Mouse (Mus musculus): ENCODE results near the gene Siah1a.

Siah1a gene

DNA sequence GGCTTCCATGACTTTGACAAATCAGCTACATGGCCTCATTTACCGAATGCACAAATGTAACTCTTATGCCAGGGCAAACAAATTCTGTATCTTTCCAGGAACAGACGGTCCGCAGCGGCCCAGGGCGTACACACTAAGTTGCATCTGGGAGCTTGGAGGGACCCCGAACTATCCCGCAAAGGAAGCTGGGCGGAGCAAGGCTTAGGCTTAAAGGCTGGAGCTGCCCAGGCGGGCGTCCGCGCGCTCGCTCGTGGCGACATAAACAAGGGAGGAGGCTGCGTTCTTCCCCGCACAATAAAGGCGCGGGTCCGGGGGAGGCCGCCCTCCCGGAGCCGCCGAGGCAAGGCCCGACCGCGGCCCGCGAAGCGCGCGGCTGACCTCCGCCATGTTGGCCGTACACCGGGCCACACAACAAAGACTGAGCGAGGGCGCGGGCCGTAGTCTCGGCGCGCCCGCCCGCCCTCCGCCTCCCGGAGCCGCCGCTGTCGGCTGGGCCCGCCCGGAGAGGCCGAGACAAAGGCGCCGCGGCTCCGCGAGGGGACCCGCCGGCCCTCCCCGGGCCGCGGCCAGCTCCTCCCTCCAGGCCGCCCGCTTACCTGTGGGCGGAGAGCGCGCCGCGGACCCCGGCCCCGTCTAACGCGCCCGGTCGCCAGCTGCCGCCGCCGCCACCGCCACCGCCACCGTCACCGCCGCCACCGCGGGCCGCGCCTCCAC is at the start of gene Siah1a, which contains the start of gene Gm10638:
Siah1a (minus strand) TSS at position 714 of the 714 bp plus-strand sequence.
Gm10638 (plus strand) TSS at position 479 of the 714 bp plus-strand sequence.
- peak; percentile 47 for DNase-seq (ENCODE audit: low read depth, low spot score)
- no peaks in the 10 kb centered on the region for H3K27me3 ChIP-seq (ENCODE audit: control insufficient read depth, insufficient read depth, low read length, poor library complexity, severe bottlenecking)
- H3K36me3 ChIP-seq (ENCODE audit: control insufficient read depth, insufficient read depth, low read length, poor library complexity, severe bottlenecking), result no peaks in the 10 kb centered on the region

DNA sequence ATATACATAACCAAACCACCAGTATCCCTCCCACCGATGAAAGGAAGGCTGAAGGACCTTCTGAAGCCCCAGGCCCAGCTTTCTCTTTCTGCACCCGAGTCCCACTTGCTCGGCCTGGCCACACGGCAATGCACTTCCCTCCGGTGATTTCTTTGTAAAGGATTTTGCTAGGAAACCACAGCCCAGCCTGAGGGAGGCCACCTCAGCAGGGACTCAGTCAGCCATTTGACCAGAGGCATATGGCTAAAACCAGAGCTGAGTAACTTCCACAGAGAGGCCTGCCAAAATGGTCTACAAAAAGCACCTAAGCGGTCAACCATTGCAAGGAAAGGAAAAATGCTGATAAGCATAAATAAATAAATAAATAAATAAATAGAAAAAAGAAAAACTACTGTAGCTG is 49.0 kb upstream of the Siah1a start:
- Histone ChIP-seq H3K36me3 (ENCODE audit: control insufficient read depth, insufficient read depth, low read length, poor library complexity, severe bottlenecking) (no peaks in the 10 kb centered on the region), H3K27me3 (ENCODE audit: control insufficient read depth, insufficient read depth, low read length, poor library complexity, severe bottlenecking) (no peaks in the 10 kb centered on the region)
- no peak for DNase-seq (ENCODE audit: low read depth, low spot score)

DNA sequence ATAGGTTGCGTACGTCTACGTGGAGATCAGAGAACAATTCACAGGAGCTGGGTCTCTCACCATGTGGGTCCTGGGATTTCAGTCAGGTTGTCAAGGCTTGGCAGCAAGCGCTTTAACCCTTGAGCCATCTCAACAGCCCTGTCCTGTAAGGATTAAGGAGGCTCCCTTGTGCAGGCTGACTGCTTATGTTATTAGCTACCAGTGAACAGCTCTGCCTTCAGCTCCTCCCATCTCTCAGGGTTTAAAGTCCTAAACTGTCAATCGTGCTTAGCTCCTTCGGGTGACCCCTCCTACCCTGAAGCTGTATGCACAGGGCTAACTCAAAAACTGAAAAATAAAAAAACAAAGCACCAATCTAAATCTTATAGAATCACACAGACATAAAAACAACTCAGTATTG is 45.8 kb upstream of the Siah1a start:
- no peak for DNase-seq (ENCODE audit: low read depth, low spot score)
- Histone ChIP-seq H3K36me3 (ENCODE audit: control insufficient read depth, insufficient read depth, low read length, poor library complexity, severe bottlenecking) (no peaks in the 10 kb centered on the region), H3K27me3 (ENCODE audit: control insufficient read depth, insufficient read depth, low read length, poor library complexity, severe bottlenecking) (no peaks in the 10 kb centered on the region)

DNA sequence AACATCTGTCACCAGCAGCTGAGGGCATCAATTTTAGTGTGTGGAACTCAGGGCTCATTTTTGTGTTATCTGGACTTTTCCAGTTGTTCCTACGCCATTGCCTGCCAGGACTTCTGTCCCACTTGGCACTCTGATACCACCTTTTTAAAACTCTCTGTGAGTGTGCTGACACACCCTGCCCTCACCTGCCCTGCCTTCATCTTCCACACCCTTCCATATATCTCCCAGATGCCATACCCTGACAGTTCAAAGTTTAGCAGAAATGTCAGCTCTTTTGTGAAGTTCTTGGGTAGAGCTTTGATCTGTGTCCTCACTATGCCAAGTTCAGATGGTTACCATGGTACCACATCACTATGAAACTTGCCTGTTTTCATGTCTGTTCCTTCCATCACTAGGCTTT is 43.8 kb upstream of the Siah1a start:
- DNase-seq (ENCODE audit: low read depth, low spot score), result no peak
- H3K36me3 ChIP-seq (ENCODE audit: control insufficient read depth, insufficient read depth, low read length, poor library complexity, severe bottlenecking), result no peaks in the 10 kb centered on the region
- H3K27me3 ChIP-seq (ENCODE audit: control insufficient read depth, insufficient read depth, low read length, poor library complexity, severe bottlenecking), result no peaks in the 10 kb centered on the region

DNA sequence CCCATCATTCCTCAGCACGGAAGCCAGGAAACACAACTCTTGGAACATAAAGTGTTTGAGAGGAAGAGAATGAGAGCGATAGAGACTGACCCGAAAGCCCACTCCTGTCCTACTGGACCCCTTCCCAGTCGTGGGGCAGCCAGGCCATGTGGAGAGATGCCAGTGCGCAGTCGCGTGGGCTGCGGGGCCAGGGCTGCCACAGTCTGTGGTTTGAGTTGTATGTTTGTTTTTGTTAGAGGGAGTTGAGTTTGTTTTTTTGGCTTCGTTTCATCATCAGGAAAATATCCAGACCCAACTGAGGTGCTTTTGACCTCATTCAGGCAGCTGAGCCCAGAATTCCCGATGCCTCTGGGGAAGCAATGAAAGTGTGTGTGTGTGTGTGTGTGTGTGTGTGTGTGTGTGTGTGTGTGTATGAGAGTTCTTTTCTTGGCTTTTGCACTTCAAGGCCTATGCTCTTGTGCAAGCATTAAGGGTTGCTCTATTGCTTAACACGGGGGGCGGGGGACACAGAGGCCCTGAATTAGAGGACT is 42.2 kb upstream of the Siah1a start:
- DNase-seq (ENCODE audit: low read depth, low spot score), result no peak
- no peaks in the 10 kb centered on the region for H3K36me3 ChIP-seq (ENCODE audit: control insufficient read depth, insufficient read depth, low read length, poor library complexity, severe bottlenecking)
- no peaks in the 10 kb centered on the region for H3K27me3 ChIP-seq (ENCODE audit: control insufficient read depth, insufficient read depth, low read length, poor library complexity, severe bottlenecking)

DNA sequence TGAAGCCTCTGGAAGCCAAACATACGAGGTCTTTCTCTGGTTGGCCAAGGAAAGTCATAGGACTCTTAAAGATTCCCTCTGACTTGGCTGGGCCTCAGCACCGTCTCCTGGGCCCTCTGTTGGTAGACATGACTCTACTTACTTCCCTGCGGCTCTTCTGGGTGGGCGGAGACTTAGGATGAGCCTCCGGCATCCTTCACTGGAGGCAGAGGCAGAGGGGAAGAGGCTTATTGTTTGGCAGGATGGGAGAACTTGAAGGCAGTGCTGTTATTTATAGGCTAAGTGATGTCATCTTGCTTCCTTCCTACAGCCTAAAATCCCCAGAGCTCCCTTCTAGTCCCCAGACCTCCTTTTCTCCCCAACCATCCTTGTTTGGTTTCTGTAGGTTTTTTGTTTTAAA is 40.8 kb upstream of the Siah1a start:
- Histone ChIP-seq H3K27me3 (ENCODE audit: control insufficient read depth, insufficient read depth, low read length, poor library complexity, severe bottlenecking) (no peaks in the 10 kb centered on the region), H3K36me3 (ENCODE audit: control insufficient read depth, insufficient read depth, low read length, poor library complexity, severe bottlenecking) (no peaks in the 10 kb centered on the region)
- DNase-seq (ENCODE audit: low read depth, low spot score), result no peak

DNA sequence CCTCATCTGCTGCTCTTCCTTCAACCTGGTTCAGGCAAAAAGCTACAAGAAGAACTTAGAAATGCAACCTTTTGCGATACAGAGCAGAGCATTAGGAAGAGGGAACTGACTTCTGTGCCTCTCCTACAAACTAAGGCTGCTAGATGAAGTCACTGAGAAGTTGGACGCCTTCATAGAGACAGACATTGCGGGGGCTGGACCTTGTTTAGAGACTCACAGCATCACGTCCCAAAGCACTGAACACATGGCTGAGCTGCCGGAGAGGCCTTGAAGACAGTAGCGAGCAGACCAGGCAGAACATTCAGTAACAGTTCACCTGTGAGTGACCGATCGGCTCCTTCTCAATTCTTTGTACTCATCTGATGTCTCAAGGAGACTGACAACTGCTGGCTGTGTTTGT is 35.4 kb upstream of the Siah1a start:
- Histone ChIP-seq H3K27me3 (ENCODE audit: control insufficient read depth, insufficient read depth, low read length, poor library complexity, severe bottlenecking) (no peaks in the 10 kb centered on the region), H3K36me3 (ENCODE audit: control insufficient read depth, insufficient read depth, low read length, poor library complexity, severe bottlenecking) (no peaks in the 10 kb centered on the region)
- DNase-seq (ENCODE audit: low read depth, low spot score), result no peak

DNA sequence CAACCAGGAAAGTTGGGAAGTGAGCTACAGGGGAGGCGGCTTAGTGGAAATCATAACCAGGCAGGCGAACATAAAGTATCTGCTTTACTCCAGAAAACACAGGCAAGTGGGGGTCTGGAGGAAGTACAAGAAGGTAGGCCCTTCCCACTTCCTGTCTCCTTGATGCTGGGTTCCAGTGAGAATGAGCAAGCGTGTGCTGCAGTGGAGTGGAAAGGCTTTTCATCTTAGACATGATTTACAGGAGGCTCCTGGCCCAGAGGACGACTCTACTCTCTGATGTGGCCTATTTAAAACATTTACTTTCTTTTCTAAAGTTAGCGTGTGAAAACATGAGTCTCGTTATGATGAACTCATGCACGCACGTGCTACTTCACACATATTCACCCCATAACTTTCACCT is 33.5 kb upstream of the Siah1a start:
- peak; percentile 11 for DNase-seq (ENCODE audit: low read depth, low spot score)
- Histone ChIP-seq H3K36me3 (ENCODE audit: control insufficient read depth, insufficient read depth, low read length, poor library complexity, severe bottlenecking) (no peaks in the 10 kb centered on the region), H3K27me3 (ENCODE audit: control insufficient read depth, insufficient read depth, low read length, poor library complexity, severe bottlenecking) (no peaks in the 10 kb centered on the region)

DNA sequence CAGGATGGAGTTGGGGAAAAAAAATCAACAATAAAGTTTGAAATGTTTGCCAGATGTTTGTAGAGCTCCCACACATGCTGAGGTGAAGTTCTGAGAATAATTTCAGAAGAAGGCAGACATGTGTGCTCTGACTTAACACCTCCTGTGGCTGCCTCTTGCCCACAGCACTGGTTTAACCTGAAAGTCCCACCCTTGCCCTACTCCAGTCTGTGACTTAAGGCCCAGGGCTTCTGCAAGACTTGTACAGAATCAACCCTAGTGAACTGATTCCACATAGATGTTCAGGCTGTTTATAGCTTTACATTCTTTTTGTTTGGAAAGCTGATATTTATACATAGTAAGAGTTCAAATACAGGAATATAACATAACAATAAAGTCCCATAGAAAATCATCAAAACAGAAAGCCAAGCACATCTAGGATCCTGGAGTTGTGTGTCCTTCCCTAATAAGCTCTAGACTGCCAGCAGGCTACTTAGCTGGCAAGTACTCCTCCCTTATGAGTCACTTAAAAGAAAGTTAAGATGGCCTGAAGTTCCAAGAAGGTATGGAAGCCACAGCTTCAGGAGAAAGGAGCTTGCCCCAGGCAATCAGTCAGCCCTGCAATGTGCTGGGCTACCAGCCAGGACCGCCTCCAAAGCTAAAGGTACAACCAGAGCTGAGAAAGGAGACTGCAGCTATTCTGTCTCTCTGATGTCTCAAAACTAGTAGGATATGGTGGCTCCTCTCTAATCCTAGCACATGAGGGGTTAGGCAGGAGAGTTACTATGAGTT is 24.4 kb upstream of the Siah1a start:
- H3K36me3 ChIP-seq (ENCODE audit: control insufficient read depth, insufficient read depth, low read length, poor library complexity, severe bottlenecking), result no peaks in the 10 kb centered on the region
- no peaks in the 10 kb centered on the region for H3K27me3 ChIP-seq (ENCODE audit: control insufficient read depth, insufficient read depth, low read length, poor library complexity, severe bottlenecking)
- no peak for DNase-seq (ENCODE audit: low read depth, low spot score)

DNA sequence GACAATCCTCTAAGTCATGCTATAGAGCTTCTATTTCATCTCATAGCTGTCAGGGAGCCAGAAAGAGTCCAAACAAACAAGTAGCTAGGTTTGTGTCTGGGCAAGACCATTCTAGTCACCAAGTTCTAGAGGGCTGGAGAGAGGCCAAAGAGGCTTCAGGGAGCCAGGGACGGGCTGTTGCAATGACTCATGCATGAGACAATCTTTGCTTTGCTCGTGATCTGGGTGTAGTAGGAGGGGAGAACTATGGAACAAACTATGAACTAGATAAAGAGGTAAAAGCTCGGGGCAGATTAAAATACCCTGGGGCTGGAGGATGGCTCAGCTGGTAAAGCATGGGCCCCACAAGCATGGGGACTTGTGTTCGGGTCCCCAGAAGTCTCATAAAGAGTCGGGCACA is 22.8 kb upstream of the Siah1a start:
- H3K27me3 ChIP-seq (ENCODE audit: control insufficient read depth, insufficient read depth, low read length, poor library complexity, severe bottlenecking), result no peaks in the 10 kb centered on the region
- DNase-seq (ENCODE audit: low read depth, low spot score), result no peak
- no peaks in the 10 kb centered on the region for H3K36me3 ChIP-seq (ENCODE audit: control insufficient read depth, insufficient read depth, low read length, poor library complexity, severe bottlenecking)

DNA sequence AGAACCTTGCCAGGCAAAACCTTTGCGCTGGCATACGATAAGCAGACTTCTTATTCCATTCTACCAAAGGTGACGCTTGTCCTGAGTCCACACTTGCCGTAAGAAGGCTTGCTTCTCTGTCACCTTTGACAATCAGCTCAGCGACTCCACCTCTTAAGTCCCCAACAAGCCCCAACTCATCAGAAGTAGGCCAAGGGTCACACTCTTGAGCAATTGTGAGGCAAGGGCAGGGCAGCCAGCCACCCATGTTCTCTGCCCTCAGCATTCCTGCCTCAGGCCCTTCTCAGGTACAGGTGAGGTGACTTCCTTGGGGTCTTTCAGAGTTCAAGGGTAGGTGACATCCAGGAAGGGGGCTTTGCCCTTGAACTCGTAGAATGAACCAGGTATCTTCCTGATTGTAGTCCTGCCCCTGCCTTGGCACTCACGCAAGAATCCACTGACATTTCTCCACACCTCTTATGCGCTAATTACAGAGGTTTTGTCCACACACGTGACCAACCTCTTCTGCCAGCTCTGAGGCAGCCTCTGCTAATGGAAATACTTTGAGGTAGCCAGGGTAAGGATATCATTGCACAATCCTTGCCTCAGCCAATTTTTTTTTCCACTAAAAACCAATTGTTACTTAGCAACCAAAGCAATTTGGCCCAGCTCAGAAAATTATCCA is 20.9 kb upstream of the Siah1a start:
- no peaks in the 10 kb centered on the region for H3K27me3 ChIP-seq (ENCODE audit: control insufficient read depth, insufficient read depth, low read length, poor library complexity, severe bottlenecking)
- H3K36me3 ChIP-seq (ENCODE audit: control insufficient read depth, insufficient read depth, low read length, poor library complexity, severe bottlenecking), result no peaks in the 10 kb centered on the region
- DNase-seq (ENCODE audit: low read depth, low spot score), result no peak

DNA sequence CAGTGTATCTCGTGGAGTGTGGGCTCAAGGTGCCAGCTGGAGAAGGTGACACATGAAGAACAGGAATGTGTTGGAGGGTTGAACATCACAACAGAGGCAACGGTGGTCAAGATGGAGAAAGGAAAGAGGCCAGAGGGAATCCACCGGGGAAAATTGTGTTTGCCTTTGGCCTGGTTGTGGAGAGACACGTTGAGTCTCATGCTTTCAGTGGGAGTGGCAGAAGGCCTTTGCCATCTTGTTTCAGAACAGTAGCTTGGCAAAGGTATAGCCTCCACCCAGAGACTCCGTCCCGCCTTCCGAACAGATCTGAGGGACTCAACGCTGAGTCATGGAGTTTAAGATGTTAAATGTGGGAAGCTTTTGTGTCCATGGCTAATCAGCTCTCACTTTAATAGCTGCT is 19.9 kb upstream of the Siah1a start:
- DNase-seq (ENCODE audit: low read depth, low spot score), result no peak
- no peaks in the 10 kb centered on the region for H3K36me3 ChIP-seq (ENCODE audit: control insufficient read depth, insufficient read depth, low read length, poor library complexity, severe bottlenecking)
- no peaks in the 10 kb centered on the region for H3K27me3 ChIP-seq (ENCODE audit: control insufficient read depth, insufficient read depth, low read length, poor library complexity, severe bottlenecking)

DNA sequence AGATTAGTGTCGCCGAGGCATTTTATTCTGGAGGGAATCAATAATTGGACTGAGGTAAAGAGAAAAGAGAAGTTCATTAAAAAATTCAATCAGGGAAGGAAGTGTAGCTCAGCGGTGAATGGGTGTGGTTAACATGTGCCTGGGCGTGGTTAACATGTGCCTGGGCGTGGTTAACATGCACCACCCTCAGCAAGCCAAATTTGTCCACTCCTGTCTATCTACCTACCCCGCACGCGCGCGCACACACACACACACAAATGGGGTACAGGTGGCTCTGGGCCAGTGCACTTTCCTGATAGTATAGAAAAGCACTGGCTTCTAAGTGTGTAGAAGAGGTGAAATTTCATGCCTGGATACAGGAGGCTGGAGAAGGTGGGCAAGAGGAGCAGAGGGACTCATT is 19.4 kb upstream of the Siah1a start:
- DNase-seq (ENCODE audit: low read depth, low spot score), result peak; percentile 43
- Histone ChIP-seq H3K27me3 (ENCODE audit: control insufficient read depth, insufficient read depth, low read length, poor library complexity, severe bottlenecking) (no peaks in the 10 kb centered on the region), H3K36me3 (ENCODE audit: control insufficient read depth, insufficient read depth, low read length, poor library complexity, severe bottlenecking) (no peaks in the 10 kb centered on the region)

DNA sequence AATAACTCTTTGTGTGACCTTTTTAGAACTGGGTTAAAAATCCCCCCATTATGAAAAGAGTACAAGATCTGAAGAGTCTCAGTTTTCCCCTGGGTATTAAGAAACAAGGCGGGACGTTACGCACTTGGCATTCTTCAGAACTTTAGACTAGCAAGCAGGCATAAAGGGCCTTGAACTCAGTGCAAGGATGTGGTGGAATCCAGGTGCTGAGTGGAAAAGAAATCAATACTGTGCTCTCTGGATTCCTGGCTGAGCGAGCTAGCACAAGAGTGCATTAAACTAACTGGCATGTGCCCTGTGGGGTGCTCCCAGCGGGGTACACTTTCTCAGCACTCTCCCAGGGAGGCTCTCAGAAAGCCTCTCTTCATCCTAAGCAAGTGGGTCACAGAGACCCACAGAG is 17.1 kb upstream of the Siah1a start:
- Histone ChIP-seq H3K27me3 (ENCODE audit: control insufficient read depth, insufficient read depth, low read length, poor library complexity, severe bottlenecking) (no peaks in the 10 kb centered on the region), H3K36me3 (ENCODE audit: control insufficient read depth, insufficient read depth, low read length, poor library complexity, severe bottlenecking) (no peaks in the 10 kb centered on the region)
- no peak for DNase-seq (ENCODE audit: low read depth, low spot score)

DNA sequence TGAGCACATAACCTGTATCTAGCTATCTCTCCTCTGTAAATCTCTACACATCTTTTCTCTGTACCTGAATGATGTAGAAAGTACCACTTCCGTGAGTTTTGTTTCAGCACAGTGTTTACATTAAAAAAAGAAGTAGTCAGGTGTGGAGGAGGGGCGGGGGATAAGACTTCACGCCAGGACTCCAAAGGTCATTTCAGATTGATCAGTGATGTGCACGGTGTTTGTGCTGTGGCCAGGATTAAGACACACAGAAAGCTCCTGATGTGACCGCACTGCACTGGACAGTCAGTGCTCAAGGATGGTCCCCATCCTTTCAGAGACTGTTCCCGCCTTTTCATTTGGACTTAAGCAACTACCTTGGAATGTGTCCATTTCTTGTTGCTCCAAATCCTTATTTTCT is 15.0 kb upstream of the Siah1a start:
- DNase-seq (ENCODE audit: low read depth, low spot score), result no peak
- H3K27me3 ChIP-seq (ENCODE audit: control insufficient read depth, insufficient read depth, low read length, poor library complexity, severe bottlenecking), result no peaks in the 10 kb centered on the region
- H3K36me3 ChIP-seq (ENCODE audit: control insufficient read depth, insufficient read depth, low read length, poor library complexity, severe bottlenecking), result no peaks in the 10 kb centered on the region
